Mouse (Mus musculus) thymus, adult 2 months (tissue): ENCODE results near the gene Tctn3.

Experiments
- CTCF ChIP-seq: fragments of 200-500 bp; IDR thresholded peaks from 2 replicates; pipeline ENCODE4 v1.5.1; 2012; ENCODE audit warnings: mild to moderate bottlenecking, control low read depth, low read length, moderate library complexity, borderline replicate concordance; ENCODE audit not compliant: control insufficient read depth, poor library complexity, insufficient read depth; ENCODE audit errors: extremely low read depth
- POLR2A ChIP-seq: fragments of 200-500 bp; IDR thresholded peaks from 2 replicates; pipeline ENCODE4 v1.6.1; 2012; ENCODE audit warnings: mild to moderate bottlenecking, low read length, control low read depth, moderate library complexity; ENCODE audit not compliant: control insufficient read depth, poor library complexity, insufficient read depth; ENCODE audit errors: extremely low read depth

- no peak for TF ChIP-seq POLR2A
- TF ChIP-seq CTCF = no peak
These were observed 22.5 kb downstream of the Tctn3 start for GRCm38 (mm10) chr19:40589530-40589880.
